Mouse (Mus musculus) testis, postnatal 10 days (tissue): Measurements from ENCODE around the gene Hk3.

Source experiments
- DNase-seq: peaks from one replicate; pipeline ENCODE4 v3.0.0; 2021; ENCODE audit warnings: low spot score

Gene Hk3

GRCm38 (mm10) chr13:55002090-55002489, 19.1 kb downstream of the Hk3 start:
- no peak for DNase-seq

- DNase-seq, result no peak
These were observed 20.8 kb downstream of the Hk3 start for GRCm38 (mm10) chr13:55000433-55000832.

GRCm38 (mm10) chr13:54997568-54997967, 23.6 kb downstream of the Hk3 start:
- no peak for DNase-seq

GRCm38 (mm10) chr13:54995161-54995560, 26.0 kb downstream of the Hk3 start:
- no peak for DNase-seq

GRCm38 (mm10) chr13:54994576-54994975, 26.6 kb downstream of the Hk3 start:
- DNase-seq, result no peak

- no peak for DNase-seq
These were observed 29.0 kb downstream of the Hk3 start for GRCm38 (mm10) chr13:54992215-54992614.

- no peak for DNase-seq
These were observed 32.9 kb downstream of the Hk3 start for GRCm38 (mm10) chr13:54988181-54988760.

GRCm38 (mm10) chr13:54987405-54987804, 33.8 kb downstream of the Hk3 start:
- DNase-seq, result no peak

GRCm38 (mm10) chr13:54983614-54984013, 37.6 kb downstream of the Hk3 start:
- DNase-seq, result no peak

GRCm38 (mm10) chr13:54983001-54983400, 38.2 kb downstream of the Hk3 start:
- DNase-seq, result no peak

- DNase-seq, result no peak
These were observed 40.2 kb downstream of the Hk3 start for GRCm38 (mm10) chr13:54980957-54981356.

- no peak for DNase-seq
These were observed 42.4 kb downstream of the Hk3 start for GRCm38 (mm10) chr13:54978804-54979203.

GRCm38 (mm10) chr13:54975546-54975945, 45.6 kb downstream of the Hk3 start:
- no peak for DNase-seq

- peak; percentile 84 for DNase-seq
These were observed 50.5 kb downstream of the Hk3 start for GRCm38 (mm10) chr13:54970521-54971247.

- DNase-seq, result no peak
These were observed 51.7 kb downstream of the Hk3 start for GRCm38 (mm10) chr13:54969513-54969912.

- no peak for DNase-seq
These were observed 52.5 kb downstream of the Hk3 start for GRCm38 (mm10) chr13:54968636-54969035.

GRCm38 (mm10) chr13:54967501-54967900, 53.7 kb downstream of the Hk3 start:
- DNase-seq, result no peak

GRCm38 (mm10) chr13:54965256-54965655, 55.9 kb downstream of the Hk3 start:
- DNase-seq, result no peak

GRCm38 (mm10) chr13:54960491-54960890, 60.7 kb downstream of the Hk3 start:
- DNase-seq, result no peak

GRCm38 (mm10) chr13:54959842-54960241, 61.3 kb downstream of the Hk3 start:
- no peak for DNase-seq

GRCm38 (mm10) chr13:54959059-54959701, 62.0 kb downstream of the Hk3 start:
- DNase-seq, result no peak

GRCm38 (mm10) chr13:54957281-54957680, 63.9 kb downstream of the Hk3 start:
- no peak for DNase-seq
